In the genomic region with DNA sequence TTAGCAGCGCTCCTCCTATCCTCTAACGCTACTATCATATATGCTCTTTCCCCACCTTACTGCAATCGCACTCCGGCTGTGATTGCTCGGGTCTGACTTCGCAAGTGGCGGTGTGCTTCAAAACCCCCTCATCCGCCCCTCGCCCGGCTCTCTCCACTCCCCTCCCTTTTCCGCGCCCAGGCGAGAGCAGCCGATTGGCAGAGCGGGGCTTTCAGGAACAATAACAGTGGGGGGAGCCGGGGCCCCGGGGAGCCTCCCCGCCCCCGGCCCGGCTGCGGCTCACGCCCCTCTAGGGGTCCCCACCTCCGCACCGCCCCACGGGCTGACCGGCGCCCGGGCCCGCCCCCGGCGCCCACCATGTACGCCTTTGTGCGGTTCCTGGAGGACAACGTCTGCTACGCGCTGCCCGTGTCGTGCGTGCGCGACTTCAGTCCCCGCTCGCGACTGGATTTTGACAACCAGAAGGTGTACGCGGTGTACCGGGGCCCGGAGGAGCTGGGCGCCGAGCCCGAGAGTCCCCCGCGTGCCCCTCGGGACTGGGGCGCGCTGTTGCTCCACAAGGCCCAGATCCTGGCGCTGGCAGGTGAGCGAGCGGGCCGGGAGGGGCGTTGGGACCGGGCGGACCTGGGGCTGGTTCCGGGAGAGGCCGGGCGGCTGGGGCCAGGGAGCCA, we compare ENCODE assay signal across 8 mouse cellular contexts. TPM values are rescaled to one million over a fixed set of nuclear protein-coding genes. Genes with fewer than 3 reads are reported as not detected.
DNase-seq lines count a peak whose midpoint lies in the region; ATAC-seq and TF ChIP-seq lines count a peak whose summit lies in the region.

Gene Bend5 (plus strand): TSS at position 189 of the 671 bp plus-strand sequence.

- peak; percentile 91 for DNase-seq in A20 (ENCODE audit: low read depth, low spot score)
- DNase-seq in adrenal gland, postnatal 25 days = peak; percentile 75
- peak; percentile 82 for DNase-seq in heart, postnatal 10 days
- peak; percentile 71 to 90 for DNase-seq in kidney, postnatal 25 days
- DNase-seq in liver, postnatal 0 days = peak; percentile 62
- DNase-seq in telencephalon, adult 2 months (ENCODE audit: low read depth, low spot score) = peak; percentile 45

- H3K4me1 ChIP-seq in forebrain, embryonic 12.5 days = peaks cover 28% of the 10 kb centered on the region
- H3K4me1 ChIP-seq in liver, postnatal 0 days (ENCODE audit: insufficient read depth) = 0 out of 2 replicates have a peak, but pooled peaks cover 2% of the 10 kb centered on the region
- H3K4me1 ChIP-seq in neural tube, embryonic 14.5 days (ENCODE audit: control insufficient read depth, insufficient read depth, low read length) = peaks cover 24% of the 10 kb centered on the region

- no peak for TF ChIP-seq EP300 in liver, postnatal 0 days (IDR thresholded peaks at IDR 0.05; ENCODE audit: low read depth)

- ATAC-seq in forebrain, embryonic 12.5 days (ENCODE audit: low FRiP score) = peak; percentile 97
- peak; percentile 83 for ATAC-seq in liver, postnatal 0 days
- ATAC-seq in neural tube, embryonic 14.5 days (ENCODE audit: low read depth) = peak; percentile 98

- H3K9me3 ChIP-seq in forebrain, embryonic 12.5 days = no peaks in the 10 kb centered on the region
- no peaks in the 10 kb centered on the region for H3K9me3 ChIP-seq in liver, postnatal 0 days (ENCODE audit: low read length)
- no peaks in the 10 kb centered on the region for H3K9me3 ChIP-seq in neural tube, embryonic 14.5 days (ENCODE audit: control insufficient read depth, low read length)

- peak within 1 kb of the TSS; percentile 84 for H3K27ac ChIP-seq in forebrain, embryonic 12.5 days
- no peak within 1 kb of the TSS for H3K27ac ChIP-seq in liver, postnatal 0 days (ENCODE audit: low read depth)
- H3K27ac ChIP-seq in neural tube, embryonic 14.5 days (ENCODE audit: low read depth, low read length) = peak within 1 kb of the TSS; percentile 89

- under 1% methylated on average over 62 of the region's 66 CpGs for WGBS in forebrain, embryonic 12.5 days
- WGBS in liver, postnatal 0 days (ENCODE audit: insufficient replicate concordance) = under 1% methylated on average over 58 of the region's 66 CpGs
- WGBS in neural tube, embryonic 14.5 days = under 1% methylated on average over 55 of the region's 66 CpGs

- TF ChIP-seq CTCF in liver, postnatal 0 days (IDR thresholded peaks at IDR 0.05; ENCODE audit: low read depth) = no peak

- H3K36me3 ChIP-seq in forebrain, embryonic 12.5 days (replicated peaks) = peaks cover 13% of the 10 kb centered on the region; the same call in 1 of the 2 replicates
- no peaks in the 10 kb centered on the region for H3K36me3 ChIP-seq in liver, postnatal 0 days (replicated peaks; ENCODE audit: insufficient read depth, low read length)
- no peaks in the 10 kb centered on the region for H3K36me3 ChIP-seq in neural tube, embryonic 14.5 days (ENCODE audit: control insufficient read depth, insufficient read depth, low read length)

- no peaks in the 10 kb centered on the region for H3K27me3 ChIP-seq in forebrain, embryonic 12.5 days
- H3K27me3 ChIP-seq in liver, postnatal 0 days (ENCODE audit: insufficient read depth, low read length) = peaks cover 4% of the 10 kb centered on the region; the same call in 1 of the 2 replicates
- H3K27me3 ChIP-seq in neural tube, embryonic 14.5 days (ENCODE audit: control insufficient read depth, insufficient read depth, low read length) = no peaks in the 10 kb centered on the region

- intact Hi-C loops in heart, postnatal 10 days (cut with DNase I) = no loop called here

- H3K4me3 ChIP-seq in forebrain, embryonic 12.5 days (replicated peaks) = peak within 1 kb of the TSS; percentile 85
- peak within 1 kb of the TSS; percentile 57 for H3K4me3 ChIP-seq in liver, postnatal 0 days (ENCODE audit: low read depth, low read length)
- peak within 1 kb of the TSS; percentile 96 for H3K4me3 ChIP-seq in neural tube, embryonic 14.5 days (ENCODE audit: low read depth, low read length)

- H3K4me2 ChIP-seq in forebrain, embryonic 12.5 days = peak within 1 kb of the TSS; percentile 66
- peak within 1 kb of the TSS; percentile 78 for H3K4me2 ChIP-seq in liver, postnatal 0 days (ENCODE audit: low read depth, low read length)
- H3K4me2 ChIP-seq in neural tube, embryonic 14.5 days (ENCODE audit: low read depth, low read length) = peak within 1 kb of the TSS; percentile 89

- H3K9ac ChIP-seq in forebrain, embryonic 12.5 days = peak within 1 kb of the TSS; percentile 91
- peak within 1 kb of the TSS; percentile 66 for H3K9ac ChIP-seq in liver, postnatal 0 days (replicated peaks)
- peak within 1 kb of the TSS; percentile 99 for H3K9ac ChIP-seq in neural tube, embryonic 14.5 days (replicated peaks; ENCODE audit: low read depth, low read length)

RNA-seq across cellular contexts. Expression of gene Bend5, which starts in this region (rescaled TPM):
- 11.7 and 12.8 TPM in 2 replicates for total RNA-seq in adrenal gland, postnatal 25 days (2021)
- polyA plus RNA-seq in forebrain, embryonic 12.5 days (2016; fragmentation: Nextera tagmentation; extraction: Ambion mirVana) = 44.4 and 46.5 TPM in 2 replicates
- 1 to 10 TPM; 9.2 to 9.4 TPM for total RNA-seq in heart, postnatal 10 days (2021)
- polyA plus RNA-seq in liver, postnatal 0 days (2015; fragmentation: Nextera tagmentation; extraction: Ambion mirVana) = 1.2 and 1.4 TPM in 2 replicates
- 69.5 and 72.4 TPM in 2 replicates for polyA plus RNA-seq in neural tube, embryonic 14.5 days (2014; fragmentation: Nextera tagmentation; extraction: Ambion mirVana)

Comparison
In these comparisons a context has a peak if more than half of its experiments do, and no peak if none do; other contexts are left out.
1. RNA of gene Bend5 (polyA plus RNA-seq): 69.5 to 72.4 TPM in neural tube, embryonic 14.5 days and 44.4 to 46.5 TPM in forebrain, embryonic 12.5 days; 1.2 to 1.4 TPM in liver, postnatal 0 days; every median in the first group is over 10 times any median in the second.
2. Peak in every context shown above with its lines, with median percentiles within 50 percentile points of each other: DNase-seq, ATAC-seq, H3K4me2 ChIP-seq, H3K4me3 ChIP-seq and H3K9ac ChIP-seq.